ENCODE assay signal across 9 mouse cellular contexts in genomic region chr4:154871757-154872251, GRCm38 (mm10). TPM values are rescaled to one million over a fixed set of nuclear protein-coding genes. Genes with fewer than 3 reads are reported as not detected.
DNase-seq lines count a peak whose midpoint lies in the region; ATAC-seq and TF ChIP-seq lines count a peak whose summit lies in the region.
"Had no signal": no experiment of that assay in that cellular context is flagged by ENCODE, and none has a peak within 500 bp of the region (broad histone marks: within the 10 kb centered on the region; RNA-seq: fewer than 3 reads in every experiment).

No protein-coding gene starts in this region.

- intact Hi-C loops in left cerebral cortex, adult 2 months (cut with DNase I) = no loop called here

- no peaks in the 10 kb centered on the region for H3K9me3 ChIP-seq in intestine, embryonic 14.5 days (ENCODE audit: control insufficient read depth, low read length)
- no peaks in the 10 kb centered on the region for H3K9me3 ChIP-seq in neural tube, embryonic 14.5 days (ENCODE audit: control insufficient read depth, low read length)

- peak; percentile 4; the same call in 1 of the 2 replicates for TF ChIP-seq CTCF in left cerebral cortex, adult 2 months (IDR thresholded peaks at IDR 0.05)
- TF ChIP-seq CTCF in thymus, adult 2 months (IDR thresholded peaks at IDR 0.05; ENCODE audit: borderline replicate concordance, control insufficient read depth, extremely low read depth, insufficient read depth, low read length, poor library complexity) = no peak

- H3K4me2 ChIP-seq in intestine, embryonic 14.5 days (ENCODE audit: low read length) = peak overlapping the region; percentile 32; the same call in 1 of the 2 replicates
- H3K4me2 ChIP-seq in neural tube, embryonic 14.5 days (ENCODE audit: low read depth, low read length) = peak overlapping the region; percentile 4; the same call in 1 of the 2 replicates

- peak; percentile 64; the same call in 1 of the 2 replicates for ATAC-seq in intestine, embryonic 14.5 days (replicated peaks; ENCODE audit: low FRiP score, low TSS enrichment, low read depth)
- ATAC-seq in neural tube, embryonic 14.5 days (ENCODE audit: low read depth) = peak; percentile 41

- H3K4me1 ChIP-seq in intestine, embryonic 14.5 days (replicated peaks; ENCODE audit: control insufficient read depth, insufficient read depth, low read length) = no peaks in the 10 kb centered on the region
- H3K4me1 ChIP-seq in neural tube, embryonic 14.5 days (ENCODE audit: control insufficient read depth, insufficient read depth, low read length) = no peaks in the 10 kb centered on the region
- H3K4me1 ChIP-seq in thymus, adult 2 months (replicated peaks; ENCODE audit: control insufficient read depth, insufficient read depth, low read length) = no peaks in the 10 kb centered on the region

- WGBS in intestine, embryonic 14.5 days = under 1% methylated on average over 13 of the region's 13 CpGs
- 1% methylated on average over 13 of the region's 13 CpGs for whole genome bisulfite sequencing in neural tube, embryonic 14.5 days
- WGBS in thymus, adult 2 months = 46% methylated on average over 13 of the region's 13 CpGs

- no peak for TF ChIP-seq POLR2A in thymus, adult 2 months (IDR thresholded peaks at IDR 0.05; ENCODE audit: control insufficient read depth, extremely low read depth, insufficient read depth, low read length, poor library complexity)

- no peak overlapping the region for H3K4me3 ChIP-seq in left cerebral cortex, adult 2 months
- H3K4me3 ChIP-seq in intestine, embryonic 14.5 days (ENCODE audit: low read depth, low read length) = no peak overlapping the region
- H3K4me3 ChIP-seq in neural tube, embryonic 14.5 days (ENCODE audit: low read depth, low read length) = peak overlapping the region; percentile 13; the same call in 1 of the 2 replicates
- no peak overlapping the region for H3K4me3 ChIP-seq in thymus, adult 2 months (ENCODE audit: control insufficient read depth, insufficient read depth, low read length)
- H3K4me3 ChIP-seq: erythroblast, embryonic 14.5 days had no signal

- no peak overlapping the region for H3K27ac ChIP-seq in left cerebral cortex, adult 2 months
- no peak overlapping the region for H3K27ac ChIP-seq in intestine, embryonic 14.5 days (ENCODE audit: low read depth)
- H3K27ac ChIP-seq in neural tube, embryonic 14.5 days (ENCODE audit: low read depth, low read length) = no peak overlapping the region
- no peak overlapping the region for H3K27ac ChIP-seq in thymus, adult 2 months (ENCODE audit: control insufficient read depth, insufficient read depth, low read length)

- H3K9ac ChIP-seq in intestine, embryonic 14.5 days (ENCODE audit: low read length) = no peak overlapping the region
- H3K9ac ChIP-seq in neural tube, embryonic 14.5 days (replicated peaks; ENCODE audit: low read depth, low read length) = peak overlapping the region; percentile 39; the same call in 1 of the 2 replicates

- no peaks in the 10 kb centered on the region for H3K36me3 ChIP-seq in intestine, embryonic 14.5 days (ENCODE audit: control insufficient read depth, insufficient read depth, low read length)
- H3K36me3 ChIP-seq in neural tube, embryonic 14.5 days (ENCODE audit: control insufficient read depth, insufficient read depth, low read length) = no peaks in the 10 kb centered on the region
- no peaks in the 10 kb centered on the region for H3K36me3 ChIP-seq in thymus, adult 2 months (ENCODE audit: control insufficient read depth, insufficient read depth, low read length)

- no peak for DNase-seq in left cerebral cortex, adult 2 months (ENCODE audit: extremely low spot score in 1 of 2, low spot score in 2 of 2)
- no peak for DNase-seq in left cerebral cortex, adult 9 months (ENCODE audit: low spot score in 2 of 2)
- peak; percentile 58 for DNase-seq in embryo, embryonic 9.5 days (ENCODE audit: extremely low spot score)
- DNase-seq in intestine, embryonic 14.5 days (ENCODE audit: low spot score) = no peak
- DNase-seq in T-cell, adult 2 months (ENCODE audit: low spot score) = no peak
- no peak for DNase-seq in thymus, adult 2 months
- DNase-seq in thymus, postnatal 14 days = no peak

- H3K27me3 ChIP-seq in intestine, embryonic 14.5 days (replicated peaks; ENCODE audit: control insufficient read depth, insufficient read depth, low read length) = 0 out of 2 replicates have a peak, but pooled peaks cover 2% of the 10 kb centered on the region
- H3K27me3 ChIP-seq in neural tube, embryonic 14.5 days (ENCODE audit: control insufficient read depth, insufficient read depth, low read length) = no peaks in the 10 kb centered on the region; the same call in 1 of the 2 replicates
- no peaks in the 10 kb centered on the region for H3K27me3 ChIP-seq in thymus, adult 2 months (ENCODE audit: control insufficient read depth, insufficient read depth, low read length)

RNA-seq across cellular contexts. Expression of gene Mmel1, which starts 2.4 kb away (rescaled TPM):
- under 1 TPM; 0.41 to 0.84 TPM for total RNA-seq in left cerebral cortex, adult 2 months (2021)
- polyA plus RNA-seq in intestine, embryonic 14.5 days (2014; fragmentation: Nextera tagmentation; extraction: Ambion mirVana) = not detected in 2 replicates
- 0.40 and 0.50 TPM in 2 replicates for polyA plus RNA-seq in neural tube, embryonic 14.5 days (2014; fragmentation: Nextera tagmentation; extraction: Ambion mirVana)
- 0.23 TPM in 2 replicates for polyA plus RNA-seq in thymus, adult 2 months (2012; rRNA removed)

RNA-seq across cellular contexts. Expression of gene Fam213b, which starts 27.1 kb away (rescaled TPM):
- 10 to 100 TPM; 59.8 to 66.7 TPM for total RNA-seq in left cerebral cortex, adult 2 months (2021)
- 37.1 and 39.8 TPM in 2 replicates for polyA plus RNA-seq in intestine, embryonic 14.5 days (2014; fragmentation: Nextera tagmentation; extraction: Ambion mirVana)
- 51.9 and 64.7 TPM in 2 replicates for polyA plus RNA-seq in neural tube, embryonic 14.5 days (2014; fragmentation: Nextera tagmentation; extraction: Ambion mirVana)
- polyA plus RNA-seq in thymus, adult 2 months (2012; rRNA removed) = 77.1 and 105 TPM in 2 replicates

RNA-seq across cellular contexts. Expression of gene Ttc34, which starts 34.5 kb away (rescaled TPM):
- 1 to 10 TPM; 2.1 to 3.5 TPM for total RNA-seq in left cerebral cortex, adult 2 months (2021)
- 0.12 and 0.30 TPM in 2 replicates for polyA plus RNA-seq in intestine, embryonic 14.5 days (2014; fragmentation: Nextera tagmentation; extraction: Ambion mirVana)
- 1.1 and 1.3 TPM in 2 replicates for polyA plus RNA-seq in neural tube, embryonic 14.5 days (2014; fragmentation: Nextera tagmentation; extraction: Ambion mirVana)
- polyA plus RNA-seq in thymus, adult 2 months (2012; rRNA removed) = 0.18 and 0.38 TPM in 2 replicates
- polyA plus RNA-seq: erythroblast, embryonic 14.5 days had no signal

RNA-seq across cellular contexts. Expression of gene Tnfrsf14, which starts 56.6 kb away (rescaled TPM):
- total RNA-seq in left cerebral cortex, adult 2 months (2021) = 1 to 10 TPM; 1.3 to 1.5 TPM
- 1.5 and 1.6 TPM in 2 replicates for polyA plus RNA-seq in intestine, embryonic 14.5 days (2014; fragmentation: Nextera tagmentation; extraction: Ambion mirVana)
- not detected in 2 replicates for polyA plus RNA-seq in neural tube, embryonic 14.5 days (2014; fragmentation: Nextera tagmentation; extraction: Ambion mirVana)
- polyA plus RNA-seq in thymus, adult 2 months (2012; rRNA removed) = 215 and 227 TPM in 2 replicates
